Mouse (Mus musculus): ENCODE measurements around the gene Rnf121. TPM values are rescaled to one million over a fixed set of nuclear protein-coding genes. Genes with fewer than 3 reads are reported as not detected.

Rnf121 gene
- polyA plus RNA-seq, 1 experiment from 2014 or later: 34.1 TPM

GRCm38 (mm10) chr7:101985081-101985480 lies 80.2 kb downstream of the Rnf121 start:
- Histone ChIP-seq H3K27ac (ENCODE audit: low read length) (no peak overlapping the region), H3K4me1 (ENCODE audit: insufficient read depth, low read length) (0 out of 2 replicates have a peak, but pooled peaks cover 4% of the 10 kb centered on the region), H3K27me3 (ENCODE audit: insufficient read depth, low read length) (no peaks in the 10 kb centered on the region), H3K4me2 (replicated peaks; ENCODE audit: low read depth, low read length) (no peak overlapping the region), H3K36me3 (ENCODE audit: insufficient read depth, low read length) (peaks cover 44% of the 10 kb centered on the region), H3K9me3 (ENCODE audit: low read length) (no peaks in the 10 kb centered on the region), H3K4me3 (ENCODE audit: low read length) (no peak overlapping the region), H3K9ac (replicated peaks; ENCODE audit: low read length) (no peak overlapping the region)
- ATAC-seq (ENCODE audit: low FRiP score, low TSS enrichment): 0 out of 2 replicates have a peak, but pooled peaks have one; percentile 46
- WGBS: 65% methylated on average over 3 of the region's 3 CpGs

- Histone ChIP-seq H3K9ac (replicated peaks; ENCODE audit: low read length) (no peak overlapping the region), H3K36me3 (ENCODE audit: insufficient read depth, low read length) (peaks cover 24% of the 10 kb centered on the region; the same call in 1 of the 2 replicates), H3K4me1 (ENCODE audit: insufficient read depth, low read length) (0 out of 2 replicates have a peak, but pooled peaks cover 4% of the 10 kb centered on the region), H3K9me3 (ENCODE audit: low read length) (no peaks in the 10 kb centered on the region), H3K27me3 (ENCODE audit: insufficient read depth, low read length) (no peaks in the 10 kb centered on the region), H3K27ac (ENCODE audit: low read length) (no peak overlapping the region), H3K4me3 (ENCODE audit: low read length) (no peak overlapping the region), H3K4me2 (replicated peaks; ENCODE audit: low read depth, low read length) (no peak overlapping the region)
- no peak for ATAC-seq (ENCODE audit: low FRiP score, low TSS enrichment)
- WGBS: 81% methylated on average over 1 of the region's 1 CpGs
Observed at GRCm38 (mm10) chr7:101982735-101983134, 82.5 kb downstream of the Rnf121 start.

GRCm38 (mm10) chr7:101974505-101974904 lies 90.8 kb downstream of the Rnf121 start:
- Histone ChIP-seq H3K36me3 (ENCODE audit: insufficient read depth, low read length) (peaks cover 6% of the 10 kb centered on the region; the same call in 1 of the 2 replicates), H3K27ac (ENCODE audit: low read length) (no peak overlapping the region), H3K4me2 (replicated peaks; ENCODE audit: low read depth, low read length) (no peak overlapping the region), H3K4me3 (ENCODE audit: low read length) (no peak overlapping the region), H3K9ac (replicated peaks; ENCODE audit: low read length) (0 out of 2 replicates have a peak overlapping the region, but pooled peaks have one; percentile 20), H3K9me3 (ENCODE audit: low read length) (no peaks in the 10 kb centered on the region), H3K4me1 (ENCODE audit: insufficient read depth, low read length) (peaks cover 34% of the 10 kb centered on the region), H3K27me3 (ENCODE audit: insufficient read depth, low read length) (no peaks in the 10 kb centered on the region)
- ATAC-seq (ENCODE audit: low FRiP score, low TSS enrichment): no peak
- 32% methylated on average over 2 of the region's 2 CpGs for WGBS

GRCm38 (mm10) chr7:101973730-101974129 lies 91.5 kb downstream of the Rnf121 start:
- no peak overlapping the region for H3K4me3 ChIP-seq (ENCODE audit: low read length)
- no peaks in the 10 kb centered on the region for H3K27me3 ChIP-seq (ENCODE audit: insufficient read depth, low read length)
- H3K4me2 ChIP-seq (replicated peaks; ENCODE audit: low read depth, low read length): no peak overlapping the region
- peaks cover 40% of the 10 kb centered on the region for H3K4me1 ChIP-seq (ENCODE audit: insufficient read depth, low read length)
- WGBS: 55% methylated on average over 3 of the region's 3 CpGs
- H3K27ac ChIP-seq (ENCODE audit: low read length): no peak overlapping the region; the same call in 1 of the 2 replicates
- no peak overlapping the region for H3K9ac ChIP-seq (replicated peaks; ENCODE audit: low read length)
- no peaks in the 10 kb centered on the region for H3K9me3 ChIP-seq (ENCODE audit: low read length)
- ATAC-seq (ENCODE audit: low FRiP score, low TSS enrichment): no peak
- peaks cover 6% of the 10 kb centered on the region; the same call in 1 of the 2 replicates for H3K36me3 ChIP-seq (ENCODE audit: insufficient read depth, low read length)

- Histone ChIP-seq H3K4me1 (ENCODE audit: insufficient read depth, low read length) (peaks cover 42% of the 10 kb centered on the region), H3K27ac (ENCODE audit: low read length) (peak overlapping the region; percentile 98), H3K4me3 (ENCODE audit: low read length) (peak overlapping the region; percentile 62), H3K27me3 (ENCODE audit: insufficient read depth, low read length) (no peaks in the 10 kb centered on the region), H3K9me3 (ENCODE audit: low read length) (no peaks in the 10 kb centered on the region), H3K9ac (replicated peaks; ENCODE audit: low read length) (peak overlapping the region; percentile 81), H3K36me3 (ENCODE audit: insufficient read depth, low read length) (peaks cover 6% of the 10 kb centered on the region; the same call in 1 of the 2 replicates), H3K4me2 (replicated peaks; ENCODE audit: low read depth, low read length) (peak overlapping the region; percentile 77)
- no peak for ATAC-seq (ENCODE audit: low FRiP score, low TSS enrichment)
- WGBS: 48% methylated on average over 2 of the region's 2 CpGs
Observed at GRCm38 (mm10) chr7:101971721-101972120, 93.5 kb downstream of the Rnf121 start.

- Histone ChIP-seq H3K9me3 (ENCODE audit: low read length) (no peaks in the 10 kb centered on the region), H3K4me1 (ENCODE audit: insufficient read depth, low read length) (peaks cover 44% of the 10 kb centered on the region)
- 4% methylated on average over 19 of the region's 19 CpGs for WGBS
Observed at GRCm38 (mm10) chr7:101970821-101971461, 94.3 kb downstream of the Rnf121 start.

GRCm38 (mm10) chr7:101970429-101970775 lies 94.9 kb downstream of the Rnf121 start:
- H3K9ac ChIP-seq (replicated peaks; ENCODE audit: low read length): peak overlapping the region; percentile 81
- no peaks in the 10 kb centered on the region for H3K9me3 ChIP-seq (ENCODE audit: low read length)
- peaks cover 45% of the 10 kb centered on the region for H3K4me1 ChIP-seq (ENCODE audit: insufficient read depth, low read length)
- ATAC-seq (ENCODE audit: low FRiP score, low TSS enrichment): peak; percentile 72; the same call in 1 of the 2 replicates
- peak overlapping the region; percentile 77 for H3K4me2 ChIP-seq (replicated peaks; ENCODE audit: low read depth, low read length)
- no peaks in the 10 kb centered on the region for H3K27me3 ChIP-seq (ENCODE audit: insufficient read depth, low read length)
- no peaks in the 10 kb centered on the region for H3K36me3 ChIP-seq (ENCODE audit: insufficient read depth, low read length)
- peak overlapping the region; percentile 62 for H3K4me3 ChIP-seq (ENCODE audit: low read length)
- H3K27ac ChIP-seq (ENCODE audit: low read length): peak overlapping the region; percentile 98
- WGBS: 0% methylated on average over 10 of the region's 17 CpGs

More at GRCm38 (mm10) chr7:101970821-101971461, 94.3 kb downstream of the Rnf121 start:
- H3K27ac ChIP-seq (ENCODE audit: low read length): peak overlapping the region; percentile 98
- peak; percentile 61 for ATAC-seq (ENCODE audit: low FRiP score, low TSS enrichment)
- H3K4me3 ChIP-seq (ENCODE audit: low read length): peak overlapping the region; percentile 62
- peaks cover under 1% of the 10 kb centered on the region; the same call in 1 of the 2 replicates for H3K36me3 ChIP-seq (ENCODE audit: insufficient read depth, low read length)
- no peaks in the 10 kb centered on the region for H3K27me3 ChIP-seq (ENCODE audit: insufficient read depth, low read length)
- peak overlapping the region; percentile 81 for H3K9ac ChIP-seq (replicated peaks; ENCODE audit: low read length)
- H3K4me2 ChIP-seq (replicated peaks; ENCODE audit: low read depth, low read length): peak overlapping the region; percentile 77

- Histone ChIP-seq H3K4me2 (replicated peaks; ENCODE audit: low read depth, low read length) (peak overlapping the region; percentile 77), H3K36me3 (ENCODE audit: insufficient read depth, low read length) (no peaks in the 10 kb centered on the region), H3K9me3 (ENCODE audit: low read length) (no peaks in the 10 kb centered on the region), H3K4me3 (ENCODE audit: low read length) (peak overlapping the region; percentile 62), H3K4me1 (ENCODE audit: insufficient read depth, low read length) (peaks cover 42% of the 10 kb centered on the region), H3K27me3 (ENCODE audit: insufficient read depth, low read length) (no peaks in the 10 kb centered on the region), H3K9ac (replicated peaks; ENCODE audit: low read length) (peak overlapping the region; percentile 81), H3K27ac (ENCODE audit: low read length) (peak overlapping the region; percentile 98)
- under 1% methylated on average over 49 of the region's 53 CpGs for WGBS
- peak; percentile 95 for ATAC-seq (ENCODE audit: low FRiP score, low TSS enrichment)
Observed at GRCm38 (mm10) chr7:101969694-101970428, 95.4 kb downstream of the Rnf121 start.

Measured in kidney, embryonic 16.5 days (tissue).